Mouse (Mus musculus) granulocyte monocyte progenitor cell, adult 5-6 weeks (primary cell): ENCODE data around the gene Cln3. TPM values are rescaled to one million over a fixed set of nuclear protein-coding genes. Genes with fewer than 3 reads are reported as not detected.

Experiments used
- ATAC-seq: replicated peaks from 2 replicates; pipeline ENCODE4 v1.8.0; 2016; ENCODE audit warnings: mild to moderate bottlenecking, moderate TSS enrichment, inconsistent platforms; ENCODE audit not compliant: poor library complexity, severe bottlenecking
- total RNA-seq, 2 experiments: library from RNA; stranded (forward) in 1 of 2; stranded (reverse) in 1 of 2; fragments of 200-712, 200-1000 nt in 1 of 2; fragments of >200 nt in 1 of 2; fragmentation: Nextera tagmentation in 1 of 2; gene quantifications; 2 replicates each; pipeline ENCODE4 v1.2.3; 2014 to 2017

Cln3 gene
- total RNA-seq (2014; fragmentation: Nextera tagmentation) (37.7 and 61.7 TPM in 2 replicates), total RNA-seq (2017) (9.6 and 16.3 TPM in 2 replicates)

DNA sequence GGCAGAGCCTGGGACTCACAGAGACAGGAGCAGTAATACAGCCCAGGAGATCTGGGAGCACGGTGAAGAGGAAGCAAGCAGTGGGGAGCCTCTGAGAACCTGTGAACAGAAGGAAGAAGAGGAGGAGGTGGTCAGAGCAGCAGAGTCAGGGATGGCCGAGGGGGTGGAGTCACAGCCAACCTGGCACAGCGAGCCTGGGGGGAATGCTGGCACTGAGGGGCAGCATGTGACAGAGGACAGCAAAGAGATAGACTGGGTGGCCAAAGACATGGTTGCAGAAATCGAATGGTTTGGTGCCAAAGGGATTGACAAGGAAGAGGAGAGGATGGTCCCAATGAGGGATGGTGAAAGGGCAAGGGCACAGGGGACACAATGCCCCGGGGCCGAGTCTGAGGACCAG, at the start of gene Cln3:
Gene Cln3, minus strand, starts transcription at position 101 of the 400 bp plus-strand sequence.
- ATAC-seq = 0 out of 2 replicates have a peak, but pooled peaks have one; percentile 11

DNA sequence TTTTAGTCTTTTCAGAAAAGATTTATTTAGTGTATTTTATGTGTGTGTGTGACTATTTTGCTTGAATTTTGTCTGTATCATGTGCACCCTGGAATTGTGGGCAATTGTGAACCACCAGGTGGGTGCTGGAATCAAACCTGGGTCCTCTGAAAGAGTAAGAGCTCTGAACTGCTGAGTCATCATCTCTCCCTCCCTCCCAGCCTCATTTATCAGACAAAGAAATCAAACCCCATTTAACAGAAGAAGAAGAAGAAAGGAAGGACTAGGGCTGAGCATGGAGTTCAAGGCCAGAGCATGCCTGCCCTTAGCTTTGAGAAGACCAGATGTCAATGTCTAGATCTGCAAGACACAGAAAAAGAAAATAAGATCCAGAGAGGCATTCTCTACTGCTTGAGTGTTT, 49.8 kb upstream of the Cln3 start:
- no peak for ATAC-seq

- no peak for ATAC-seq
Measured at GRCm38 (mm10) chr7:126632478-126632877, 46.9 kb upstream of the Cln3 start.

- no peak for ATAC-seq
Measured at GRCm38 (mm10) chr7:126630824-126631518, 45.4 kb upstream of the Cln3 start, which contains the start of gene Nupr1. Nupr1 (minus strand) TSS chr7:126630861.

- ATAC-seq = 0 out of 2 replicates have a peak, but pooled peaks have one; percentile 18
Measured at GRCm38 (mm10) chr7:126629915-126630314, 44.3 kb upstream of the Cln3 start.

GRCm38 (mm10) chr7:126628111-126628510, 42.5 kb upstream of the Cln3 start:
- ATAC-seq = no peak

DNA sequence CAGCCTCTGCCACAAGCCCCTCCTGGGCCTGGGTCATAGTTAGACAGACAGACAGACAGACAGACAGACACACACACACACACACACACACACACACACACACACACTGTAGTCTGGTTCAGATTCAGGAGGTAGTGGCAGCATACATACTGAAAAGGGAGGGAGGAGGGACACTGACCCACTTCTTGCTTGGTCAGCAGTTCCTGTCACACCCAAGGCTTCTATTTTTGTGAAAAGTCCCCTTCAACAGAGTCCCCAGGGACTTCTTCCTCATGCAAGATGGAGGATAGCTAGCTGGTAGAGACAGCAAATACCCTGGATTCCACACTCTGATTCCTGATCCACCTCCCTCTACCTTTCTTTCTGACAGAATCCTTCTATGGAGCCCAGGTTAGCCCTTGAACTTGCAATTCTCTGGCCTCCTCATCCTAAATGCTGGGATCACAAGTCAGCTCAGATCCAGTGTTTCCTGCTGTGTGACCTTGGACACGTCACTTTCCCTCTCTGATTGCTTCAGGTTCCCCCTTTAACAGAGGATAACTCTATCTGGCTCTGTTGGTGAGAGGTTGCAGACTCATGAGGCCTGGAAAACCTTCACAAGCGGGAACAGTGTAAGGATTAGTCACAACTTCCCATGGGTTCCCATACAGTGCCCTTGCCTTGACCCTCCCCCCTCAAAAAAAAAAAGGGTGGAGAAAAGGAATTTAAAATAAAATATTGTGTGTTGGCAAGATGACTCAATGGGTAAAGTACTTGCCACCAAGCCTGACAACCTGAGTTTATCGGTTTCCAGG, 40.4 kb upstream of the Cln3 start:
- ATAC-seq = no peak

DNA sequence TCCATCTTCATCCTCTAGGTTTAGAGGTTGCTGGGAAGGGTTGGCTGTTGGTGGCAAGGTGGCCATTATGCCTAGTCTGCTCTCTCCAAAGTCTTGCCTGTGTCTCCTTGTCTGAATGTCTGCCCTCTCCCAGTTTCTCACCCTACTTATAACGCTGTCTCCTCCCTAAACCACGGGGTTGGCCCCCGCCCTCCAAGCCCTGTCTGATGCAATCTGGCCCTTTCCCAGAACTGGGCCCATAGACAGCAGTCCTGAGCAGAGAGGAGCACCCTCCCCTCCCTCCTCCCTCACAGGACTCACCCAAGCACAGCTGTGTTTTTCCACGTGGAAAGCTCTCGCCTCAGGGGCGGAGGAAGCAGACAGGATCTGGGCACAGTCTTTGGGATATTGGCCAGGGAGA, 39.8 kb upstream of the Cln3 start:
- ATAC-seq = peak; percentile 80

GRCm38 (mm10) chr7:126624774-126625173, 39.2 kb upstream of the Cln3 start:
- ATAC-seq = no peak

DNA sequence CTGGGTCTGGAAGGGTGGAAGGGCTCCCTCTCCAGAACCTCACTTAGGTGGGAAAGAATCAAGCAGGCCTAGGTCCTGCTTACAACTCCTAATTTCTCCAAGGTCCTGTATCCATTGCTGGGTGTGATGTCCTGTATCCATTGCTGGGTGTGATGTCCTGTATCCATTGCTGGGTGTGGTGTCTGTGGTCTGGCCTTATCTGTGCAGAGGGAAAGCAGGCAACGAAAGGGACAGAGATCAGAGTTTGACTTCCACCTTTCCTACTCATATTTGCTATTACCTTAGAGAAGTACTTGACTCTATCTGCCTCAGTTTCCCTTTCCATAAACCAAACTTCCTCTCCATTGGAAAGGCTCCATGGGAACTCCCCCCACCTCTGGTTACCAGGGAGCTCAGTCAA, 37.8 kb upstream of the Cln3 start:
- no peak for ATAC-seq

- peak; percentile 56 for ATAC-seq
Measured at GRCm38 (mm10) chr7:126621452-126622359, 36.1 kb upstream of the Cln3 start.

GRCm38 (mm10) chr7:126619559-126620275, 34.1 kb upstream of the Cln3 start:
- no peak for ATAC-seq

- no peak for ATAC-seq
Measured at GRCm38 (mm10) chr7:126616707-126617106, 31.1 kb upstream of the Cln3 start.

- ATAC-seq = no peak
Measured at GRCm38 (mm10) chr7:126612736-126613135, 27.1 kb upstream of the Cln3 start.

GRCm38 (mm10) chr7:126607796-126608195, 22.2 kb upstream of the Cln3 start:
- no peak for ATAC-seq

- ATAC-seq = peak; percentile 60
Measured at GRCm38 (mm10) chr7:126607064-126607463, 21.4 kb upstream of the Cln3 start.

- ATAC-seq = peak; percentile 65
Measured at GRCm38 (mm10) chr7:126606611-126607010, 21.0 kb upstream of the Cln3 start.

- ATAC-seq = peak; percentile 45
Measured at GRCm38 (mm10) chr7:126602650-126603049, 17.0 kb upstream of the Cln3 start.

DNA sequence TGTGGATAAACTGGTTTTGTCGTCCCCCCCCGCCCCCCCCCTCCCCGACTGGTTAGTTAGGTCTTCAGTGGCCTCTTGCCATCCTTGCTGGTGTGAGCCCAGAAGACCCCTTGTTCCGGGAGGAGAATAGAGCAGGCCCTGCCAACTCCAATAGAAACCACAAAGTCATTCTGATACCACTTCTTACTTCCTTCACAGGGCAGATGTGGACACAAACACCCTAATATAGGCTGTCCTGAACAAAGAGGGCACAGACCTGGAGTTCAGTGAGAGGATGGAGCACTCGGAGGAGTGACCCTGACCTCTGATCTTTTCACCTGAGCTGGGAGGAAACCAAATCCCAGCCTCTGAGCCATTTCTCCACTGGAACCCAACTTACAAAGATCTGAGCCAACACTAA, 16.3 kb upstream of the Cln3 start:
- ATAC-seq = peak; percentile 58

GRCm38 (mm10) chr7:126598919-126599318, 13.3 kb upstream of the Cln3 start:
- ATAC-seq = no peak
